Mouse (Mus musculus) megakaryocyte, adult 5-6 weeks (primary cell): ENCODE data around the gene Mut. TPM values are rescaled to one million over a fixed set of nuclear protein-coding genes. Genes with fewer than 3 reads are reported as not detected.

Experiments used
- ATAC-seq: 2 replicates; pipeline ENCODE4 v1.8.0; 2016; ENCODE audit warnings: mild to moderate bottlenecking, inconsistent platforms; ENCODE audit not compliant: poor library complexity, severe bottlenecking
- total RNA-seq, 2 experiments: library from RNA; stranded (forward) in 1 of 2; stranded (reverse) in 1 of 2; fragments of 153-499, 151-499 nt in 1 of 2; fragments of 221-1000, 200-1000 nt in 1 of 2; gene quantifications; 2 replicates each; pipeline versions ENCODE4 v1.2.3 to v1.2.4; 2015 to 2017

Gene Mut
- total RNA-seq (2015) (9.7 and 12.3 TPM in 2 replicates), total RNA-seq (2017) (17.6 and 18.6 TPM in 2 replicates)

- ATAC-seq, result peak; percentile 95
These were observed at the start of gene Mut, which contains the start of gene Cenpq for GRCm38 (mm10) chr17:40934420-40935231. Gene Mut, plus strand, starts transcription at chr17:40934685. Gene Cenpq, minus strand, starts transcription at chr17:40935047.

DNA sequence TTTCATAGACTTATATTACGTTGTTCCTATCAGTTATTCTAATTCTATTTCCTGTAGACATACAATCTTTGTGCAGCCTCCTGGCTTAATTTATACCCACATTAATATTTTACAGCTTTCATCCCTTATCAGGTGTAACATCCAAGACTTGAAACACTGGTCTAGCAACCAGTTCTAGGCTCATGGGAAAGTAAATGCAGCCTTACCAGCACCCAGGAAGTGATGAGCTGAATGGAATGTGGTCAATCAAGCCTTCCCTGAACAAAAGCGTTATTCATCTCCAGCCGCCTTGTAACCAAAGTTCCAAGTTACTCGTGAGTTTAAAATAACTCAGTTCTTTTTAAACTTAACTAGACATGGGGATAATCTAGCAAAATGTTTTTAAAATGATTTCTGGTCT, 49.3 kb upstream of the Mut start:
- no peak for ATAC-seq

DNA sequence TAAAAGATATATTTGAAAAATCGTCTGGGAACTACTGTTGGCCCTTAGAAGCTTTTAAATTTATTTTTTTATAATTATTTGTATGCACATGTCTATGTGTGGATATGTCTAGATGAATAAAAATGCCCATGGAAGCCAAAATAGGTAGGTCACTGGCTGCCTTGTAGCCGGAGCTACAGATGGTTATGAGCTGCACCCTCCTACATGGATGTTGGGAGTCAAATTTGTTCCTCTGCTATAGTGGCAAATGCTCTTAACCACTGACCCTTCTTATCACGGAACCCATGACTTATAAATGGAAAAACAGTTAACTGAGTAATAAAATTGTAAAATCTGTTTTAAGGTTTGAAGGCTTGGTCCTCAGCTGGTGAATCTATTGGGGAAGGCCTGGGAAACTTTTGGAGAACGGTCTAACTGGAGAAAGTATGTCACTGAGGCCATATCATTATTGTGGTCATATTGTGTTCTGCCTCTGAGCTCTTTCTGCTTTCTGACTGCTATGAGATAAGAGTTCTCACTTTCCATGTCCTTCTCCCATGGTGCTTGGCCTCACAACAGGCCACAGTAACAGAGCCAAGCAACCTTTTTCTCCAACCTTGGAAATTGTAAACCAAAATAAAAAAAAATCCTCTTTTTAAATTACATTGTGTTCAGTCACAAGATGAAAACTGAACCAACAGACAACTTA, 46.5 kb upstream of the Mut start:
- no peak for ATAC-seq

DNA sequence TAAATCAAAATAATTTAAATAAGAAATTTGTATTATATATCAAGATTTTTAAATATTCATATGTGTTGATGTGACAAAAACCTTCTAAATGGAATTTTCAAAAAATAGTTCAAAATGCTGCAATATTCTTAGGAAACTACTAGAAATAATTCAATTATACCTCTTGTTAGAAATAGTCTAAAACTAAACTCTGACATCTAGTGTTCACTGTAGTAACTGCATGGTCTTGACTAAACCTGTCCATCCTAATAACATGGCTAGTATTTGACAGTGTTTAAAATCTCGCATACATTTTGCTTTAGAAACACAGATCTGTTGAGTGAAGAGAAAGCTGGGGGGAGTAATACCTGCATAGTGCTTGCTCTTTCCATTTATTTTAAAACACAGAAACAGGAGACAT, 37.6 kb upstream of the Mut start:
- ATAC-seq, result 0 out of 2 replicates have a peak, but pooled peaks have one; percentile 51

GRCm38 (mm10) chr17:40899783-40900363, 34.6 kb upstream of the Mut start:
- ATAC-seq, result no peak

DNA sequence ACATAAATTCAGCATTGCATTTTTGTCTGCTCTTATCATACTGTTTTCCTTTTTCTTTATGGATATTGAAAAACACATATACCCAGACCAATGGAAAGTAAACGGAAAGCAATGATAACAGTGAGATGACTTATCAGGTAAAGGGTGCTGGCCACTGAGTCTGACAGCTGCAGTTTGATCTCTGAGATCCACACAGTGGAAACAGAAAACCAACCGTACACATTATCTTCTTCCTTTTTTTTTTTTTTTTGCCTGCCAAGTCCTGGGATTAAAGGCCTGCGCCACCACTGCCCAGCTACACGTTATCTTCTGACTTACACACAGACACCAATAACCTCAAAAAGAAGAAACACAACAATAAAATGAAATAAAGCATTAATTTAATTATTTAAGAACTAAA, 31.1 kb upstream of the Mut start:
- no peak for ATAC-seq

GRCm38 (mm10) chr17:40904056-40904597, 30.4 kb upstream of the Mut start:
- no peak for ATAC-seq

GRCm38 (mm10) chr17:40904721-40905154, 29.7 kb upstream of the Mut start:
- no peak for ATAC-seq

DNA sequence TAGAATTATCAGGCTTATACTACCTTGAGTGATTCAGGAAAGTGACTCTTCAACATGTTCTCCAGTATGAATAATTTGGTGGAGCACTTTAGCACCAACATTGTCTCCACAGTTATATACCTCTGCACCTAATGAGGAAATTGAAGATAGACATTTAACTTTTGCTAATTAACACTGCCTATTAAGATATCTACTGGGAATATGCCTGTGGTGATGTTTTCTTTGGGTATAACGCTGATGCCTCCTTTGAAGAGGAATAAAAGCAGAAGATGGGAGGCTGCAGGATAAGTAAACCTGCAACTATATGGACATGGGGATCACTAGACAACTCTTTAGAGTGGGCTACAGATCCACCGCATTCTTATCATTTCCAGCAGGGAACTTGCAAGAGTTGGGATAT, 20.2 kb upstream of the Mut start, which contains the start of gene Glyatl3:
Gene Glyatl3, minus strand, starts transcription at position 101 of the 400 bp plus-strand sequence.
- ATAC-seq, result no peak

GRCm38 (mm10) chr17:40915499-40915898, 19.0 kb upstream of the Mut start:
- no peak for ATAC-seq

DNA sequence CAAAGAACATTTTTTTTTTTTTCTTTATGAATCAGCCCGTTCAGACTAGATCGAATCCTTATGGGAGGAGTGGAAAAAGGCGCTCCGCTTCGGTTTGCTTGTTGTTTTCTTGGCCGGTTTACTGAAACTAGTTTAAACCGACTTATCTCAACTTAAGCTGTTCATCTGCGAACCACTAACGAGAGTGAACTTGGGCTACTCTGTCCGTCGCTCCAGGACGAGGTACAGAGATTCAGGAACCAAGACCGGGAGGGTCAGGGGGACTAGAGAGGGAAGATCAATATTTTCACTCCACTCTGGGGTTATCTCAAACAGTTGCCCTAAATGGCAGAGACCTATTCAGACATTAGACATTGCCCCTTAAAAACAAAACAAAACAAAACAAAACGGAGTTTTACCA, 500 bp upstream of the Mut start:
- peak; percentile 43 for ATAC-seq

DNA sequence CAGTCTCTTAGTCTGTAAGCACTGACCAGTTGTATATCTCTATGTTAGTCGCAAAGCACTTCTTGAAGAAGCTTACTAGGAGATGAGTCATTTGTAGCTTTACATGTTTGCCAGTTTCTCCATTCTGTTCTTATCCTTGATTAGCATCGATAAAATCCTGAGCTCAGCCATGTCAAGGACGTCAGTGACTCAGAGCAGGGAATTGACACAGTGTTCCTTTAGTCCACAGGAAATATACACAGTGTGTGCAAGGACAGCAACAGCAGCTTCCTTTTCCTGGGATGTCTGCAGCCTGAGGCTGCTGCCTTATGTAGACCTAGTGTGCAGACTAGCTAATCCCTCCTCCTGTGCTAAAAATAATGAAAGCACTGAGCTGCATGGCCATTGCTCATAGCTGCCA, 14.0 kb downstream of the Mut start:
- ATAC-seq, result no peak

GRCm38 (mm10) chr17:40977914-40978313, 43.4 kb downstream of the Mut start:
- no peak for ATAC-seq

GRCm38 (mm10) chr17:40992102-40992501, 57.6 kb downstream of the Mut start:
- ATAC-seq, result no peak

Other genes with a start within 250 kb of the Mut start
- not detected in 2 replicates for gene Esp1, start 207.6 kb upstream of the Mut start, total RNA-seq (2015)
- gene Esp1, start 207.6 kb upstream of the Mut start, total RNA-seq (2017), result not detected in 2 replicates
- not detected in 2 replicates for gene Crisp2, start 127.7 kb upstream of the Mut start, total RNA-seq (2015)
- gene Crisp2, start 127.7 kb upstream of the Mut start, total RNA-seq (2017), result not detected in 2 replicates
- 3.8 and 11.0 TPM in 2 replicates for gene Rhag, start 123.6 kb upstream of the Mut start, total RNA-seq (2015)
- 2.1 and 4.1 TPM in 2 replicates for gene Rhag, start 123.6 kb upstream of the Mut start, total RNA-seq (2017)
- 1.7 and 2.2 TPM in 2 replicates for gene 9130008F23Rik, start 54.1 kb upstream of the Mut start, total RNA-seq (2015)
- gene 9130008F23Rik, start 54.1 kb upstream of the Mut start, total RNA-seq (2017), result 1.5 and 2.9 TPM in 2 replicates
- gene Glyatl3, start 20.3 kb upstream of the Mut start, total RNA-seq (2015), result not detected in 2 replicates
- not detected in 2 replicates for gene Glyatl3, start 20.3 kb upstream of the Mut start, total RNA-seq (2017)
- 36.4 and 36.6 TPM in 2 replicates for gene Cenpq, start 362 bp downstream of the Mut start, total RNA-seq (2015)
- gene Cenpq, start 362 bp downstream of the Mut start, total RNA-seq (2017), result 50.7 and 51.3 TPM in 2 replicates